Mouse (Mus musculus) CH12.LX (cell line): ENCODE results near the gene Zmynd10. TPM values are rescaled to one million over a fixed set of nuclear protein-coding genes. Genes with fewer than 3 reads are reported as not detected.
"Not testable (repeated sequence)": the region's sequence is repeated elsewhere in the genome, so short reads cannot be mapped to it uniquely, and the experiment has no call there.

ENCODE experiments used
- DNase-seq: peaks from one replicate; pipeline ENCODE4 v3.0.0-alpha.2; 2013; ENCODE audit errors: extremely low read depth
- H3K27ac ChIP-seq: 2 replicates; pipeline ENCODE4 v1.5.1; 2012; ENCODE audit warnings: low read depth, mild to moderate bottlenecking, control low read depth, moderate library complexity; ENCODE audit not compliant: insufficient read depth
- H3K27me3 ChIP-seq: replicated peaks from 2 replicates; pipeline ENCODE3; 2012; ENCODE audit warnings: inconsistent platforms
- H3K36me3 ChIP-seq, 2 experiments: replicated peaks in 1 of 2; 2 replicates each; pipeline versions ENCODE3 to v1.6.1; 2012; ENCODE audit warnings: inconsistent platforms in 1 of 2, low read length in 1 of 2, mild to moderate bottlenecking in 1 of 2, mixed read lengths in 1 of 2, moderate library complexity in 1 of 2; ENCODE audit not compliant: control insufficient read depth in 1 of 2, insufficient read depth in 1 of 2
- H3K4me1 ChIP-seq, 2 experiments: 2 replicates each; pipeline ENCODE4 v1.6.1; 2012; ENCODE audit warnings: inconsistent platforms in 1 of 2, moderate library complexity in 1 of 2; ENCODE audit not compliant: insufficient read depth in 2 of 2, control insufficient read depth in 1 of 2
- H3K4me2 ChIP-seq: 2 replicates; pipeline ENCODE4 v1.6.1; 2012; ENCODE audit warnings: low read depth, mild to moderate bottlenecking, control low read depth; ENCODE audit not compliant: poor library complexity, insufficient read depth, severe bottlenecking
- H3K4me3 ChIP-seq, 3 experiments: fragments of 150-350 bp in 1 of 3; sonication (generic) in 1 of 3; replicated peaks in 1 of 3; 2 replicates each; pipeline versions ENCODE3 to v1.5.1; 2011 to 2012; ENCODE audit warnings: low read depth in 2 of 3, low read length in 2 of 3, mild to moderate bottlenecking in 2 of 3, moderate library complexity in 2 of 3, control low read depth in 1 of 3, improper control_type of control experiment in 1 of 3, inconsistent platforms in 1 of 3, mixed read lengths in 1 of 3; ENCODE audit not compliant: poor library complexity in 1 of 3
- H3K79me2 ChIP-seq: replicated peaks from 2 replicates; pipeline ENCODE4 v1.6.1; 2012; ENCODE audit warnings: mild to moderate bottlenecking, moderate library complexity; ENCODE audit not compliant: control insufficient read depth, poor library complexity, insufficient read depth, severe bottlenecking; ENCODE audit errors: extremely low read depth
- H3K9ac ChIP-seq: 2 replicates; pipeline ENCODE4 v1.6.1; 2012; ENCODE audit warnings: low read depth, mild to moderate bottlenecking, control low read depth, moderate library complexity; ENCODE audit not compliant: insufficient read depth
- H3K9me3 ChIP-seq: replicated peaks from 2 replicates; pipeline ENCODE3; 2012; ENCODE audit warnings: low read length, inconsistent platforms, mixed read lengths
- BHLHE40 ChIP-seq: IDR thresholded peaks from 2 replicates; pipeline ENCODE4 v1.6.1; 2011; ENCODE audit warnings: mild to moderate bottlenecking, low read depth, low read length, improper control_type of control experiment
- CHD1 ChIP-seq: IDR thresholded peaks from 2 replicates; pipeline ENCODE4 v1.6.1; 2012; ENCODE audit warnings: low read depth, low read length, improper control_type of control experiment, inconsistent platforms
- CHD2 ChIP-seq: IDR thresholded peaks from 2 replicates; pipeline ENCODE4 v1.6.1; 2011; ENCODE audit warnings: low read length, improper control_type of control experiment
- CTCF ChIP-seq, 2 experiments: IDR thresholded peaks in 1 of 2; conservative IDR thresholded peaks in 1 of 2; 2 replicates each; pipeline ENCODE4 v1.5.1; 2011 to 2012; ENCODE audit warnings: low read depth in 2 of 2, low read length in 2 of 2, improper control_type of control experiment in 1 of 2, inconsistent platforms in 1 of 2, mild to moderate bottlenecking in 1 of 2, moderate library complexity in 1 of 2
- ETS1 ChIP-seq: conservative IDR thresholded peaks from 2 replicates; pipeline ENCODE4 v1.6.1; 2012; ENCODE audit warnings: low read depth, mild to moderate bottlenecking, inconsistent platforms, low read length, improper control_type of control experiment, moderate library complexity
- JUN ChIP-seq: IDR thresholded peaks from 2 replicates; pipeline ENCODE4 v1.6.1; 2011; ENCODE audit warnings: low read depth, mild to moderate bottlenecking, low read length, improper control_type of control experiment, moderate library complexity; ENCODE audit not compliant: insufficient read depth
- MAFK ChIP-seq: IDR thresholded peaks from 2 replicates; pipeline ENCODE4 v1.6.1; 2011; ENCODE audit warnings: low read length, improper control_type of control experiment; ENCODE audit not compliant: insufficient replicate concordance
- MXI1 ChIP-seq: IDR thresholded peaks from 2 replicates; pipeline ENCODE4 v1.6.1; 2011; ENCODE audit warnings: mild to moderate bottlenecking, low read depth, low read length, improper control_type of control experiment
- MYC ChIP-seq: IDR thresholded peaks from 2 replicates; pipeline ENCODE4 v1.6.1; 2011; ENCODE audit warnings: low read depth, mild to moderate bottlenecking, improper control_type of control experiment, low read length
- NELFE ChIP-seq: IDR thresholded peaks from 2 replicates; pipeline ENCODE4 v1.6.1; 2011; ENCODE audit warnings: low read depth, low read length, improper control_type of control experiment
- SMC3 ChIP-seq: IDR thresholded peaks from 2 replicates; pipeline ENCODE4 v1.6.1; 2011; ENCODE audit warnings: low read depth, low read length, improper control_type of control experiment
- USF1 ChIP-seq: IDR thresholded peaks from 2 replicates; pipeline ENCODE4 v1.6.1; 2014; ENCODE audit warnings: low read depth, mild to moderate bottlenecking, inconsistent platforms, low read length, improper control_type of control experiment
- USF2 ChIP-seq: conservative IDR thresholded peaks from 2 replicates; pipeline ENCODE4 v1.6.1; 2011; ENCODE audit warnings: low read depth, low read length, improper control_type of control experiment
- ZC3H11A ChIP-seq: IDR thresholded peaks from 2 replicates; pipeline ENCODE4 v1.6.1; 2012; ENCODE audit warnings: low read depth, mild to moderate bottlenecking, inconsistent platforms, low read length, improper control_type of control experiment
- ZNF384 ChIP-seq: IDR thresholded peaks from 2 replicates; pipeline ENCODE4 v1.6.1; 2012; ENCODE audit warnings: low read depth, low read length, improper control_type of control experiment, inconsistent platforms
- dilution Hi-C: fragments of 300-500 bp; cut with MboI; formaldehyde crosslinking; loops from 2 replicates; pipeline ENCODE4 v1.14.3; 2020; ENCODE audit warnings: low sequenced_read_pairs; ENCODE audit not compliant: extremely low pct_unique_long_range_greater_than_20kb, extremely low pct_ligation_motif_present
- in situ Hi-C: fragments of 300-500 bp; cut with MboI; formaldehyde crosslinking; loops from 3 replicates; pipeline ENCODE4 v1.14.3; 2019; ENCODE audit warnings: low sequenced_read_pairs, low pct_ligation_motif_present, low pct_unique_long_range_greater_than_20kb, mixed read lengths
- polyA plus RNA-seq: library from polyadenylated mRNA; unstranded; fragments of >175 nt; gene quantifications from 2 replicates; pipeline ENCODE4 v1.2.1, GENCODE M21; 2012; ENCODE audit warnings: low read depth; ENCODE audit not compliant: insufficient read length
- total RNA-seq, 2 experiments: library from RNA; depleted of rRNA; stranded (reverse); fragments of 300-350 nt in 1 of 2; fragments of >200 nt in 1 of 2; gene quantifications; 2 replicates each; pipeline ENCODE4 v1.2.3; 2012 to 2014

Gene Zmynd10
- total and polyA plus RNA-seq, 3 experiments, result 0.34 to 0.63 TPM; not detected in 1

DNA sequence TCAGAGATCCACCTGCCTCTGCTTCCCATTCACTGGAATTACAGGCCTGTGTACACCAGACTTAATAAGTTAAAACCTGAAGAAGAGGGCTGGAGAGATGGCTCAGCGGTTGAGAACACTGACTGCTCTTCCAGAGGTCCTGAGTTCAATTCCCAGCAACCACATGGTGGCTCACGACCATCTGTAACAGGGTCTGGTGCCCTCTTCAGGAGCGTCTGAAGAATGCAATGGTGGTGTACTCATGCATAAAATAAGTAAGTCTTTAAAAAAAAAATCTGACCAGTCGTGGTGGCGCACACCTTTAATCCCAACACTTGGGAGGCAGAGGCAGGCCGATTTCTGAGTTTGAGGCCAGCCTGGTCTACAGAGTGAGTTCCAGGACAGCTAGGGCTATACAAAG is 26.7 kb downstream of the Zmynd10 start:
- peak in 1 of 2 experiments; percentile 49; a peak in 2 of 4 replicates for TF ChIP-seq CTCF (conservative IDR thresholded peaks at IDR 0.05 in 1 of 2, IDR thresholded peaks at IDR 0.05 in 1 of 2; ENCODE audit: low read depth in 2 of 2, low read length in 2 of 2)
- TF ChIP-seq, all 38 proteins: peak for 1; not testable (repeated sequence) for 37
- H3K9ac ChIP-seq, H3K27ac ChIP-seq, dilution Hi-C loops, H3K79me2 ChIP-seq, H3K9me3 ChIP-seq, DNase-seq, H3K4me3 ChIP-seq, H3K27me3 ChIP-seq, H3K4me2 ChIP-seq, in situ Hi-C loops: not testable (repeated sequence)
- peaks cover 18 to 32% of the 10 kb centered on the region in 2 experiments for H3K4me1 ChIP-seq
- peaks cover 22 to 41% of the 10 kb centered on the region in 2 experiments for H3K36me3 ChIP-seq

GRCm38 (mm10) chr9:107575579-107576356 is 28.7 kb downstream of the Zmynd10 start:
- no peak for DNase-seq
- no peak overlapping the region for H3K27ac ChIP-seq
- dilution Hi-C loops, result no loop called here

DNA sequence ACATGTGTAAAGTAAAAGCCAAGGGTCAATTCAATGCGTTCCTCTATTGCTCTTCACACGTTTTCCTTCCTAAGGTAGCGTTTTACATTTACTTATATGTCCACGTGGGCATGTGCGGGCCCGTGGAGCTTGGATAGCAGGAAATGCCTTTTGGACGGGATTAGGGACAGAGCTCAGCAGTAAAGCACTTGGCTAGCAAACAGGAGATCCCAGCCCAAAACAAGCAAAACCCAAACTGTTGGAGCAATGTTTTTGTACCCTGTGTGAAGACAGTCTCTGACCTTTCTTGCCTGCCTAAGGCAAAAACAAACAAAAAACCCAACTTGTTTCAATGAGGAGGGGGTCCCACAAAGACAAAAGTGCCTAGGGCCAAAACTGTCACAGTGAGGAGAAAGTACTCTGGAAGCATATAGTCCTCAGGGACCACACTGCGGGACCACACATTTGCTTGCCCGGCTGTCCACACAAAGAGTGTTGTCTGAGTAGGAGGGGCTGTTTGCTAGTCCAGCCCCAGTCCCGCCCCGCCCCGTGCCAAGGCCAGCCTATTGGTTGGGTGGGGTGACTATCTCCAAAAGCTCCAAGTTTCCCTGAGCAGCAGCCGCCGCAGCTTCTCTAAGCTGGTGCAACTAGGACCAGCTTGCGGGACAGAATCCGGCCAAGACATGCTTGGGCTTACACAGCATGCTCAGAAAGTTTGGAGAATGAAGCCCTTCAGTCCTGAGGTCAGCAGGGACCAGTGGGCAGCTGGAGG is 29.4 kb downstream of the Zmynd10 start, which contains the start of gene Hyal1:
TSS of gene Hyal1 (plus strand) at position 571 of the 751 bp plus-strand sequence.
- no peaks in the 10 kb centered on the region for H3K79me2 ChIP-seq
- TF ChIP-seq MXI1, result no peak
- TF ChIP-seq ETS1, result no peak
- TF ChIP-seq NELFE, result no peak
- TF ChIP-seq USF2, result no peak
- no peak for TF ChIP-seq MYC
- TF ChIP-seq USF1, result no peak
- TF ChIP-seq JUN, result no peak
- TF ChIP-seq ZC3H11A, result no peak
- TF ChIP-seq ZNF384, result no peak
- no peak for TF ChIP-seq MAFK
- TF ChIP-seq CTCF (conservative IDR thresholded peaks at IDR 0.05 in 1 of 2, IDR thresholded peaks at IDR 0.05 in 1 of 2; ENCODE audit: low read depth in 2 of 2, low read length in 2 of 2), result no peak
- H3K4me1 ChIP-seq, result peaks cover 14 to 33% of the 10 kb centered on the region in 2 experiments
- peak; percentile 53 for DNase-seq
- H3K27me3 ChIP-seq, result no peaks in the 10 kb centered on the region
- H3K27ac ChIP-seq, result no peak within 1 kb of the TSS
- H3K9ac ChIP-seq, result no peak within 1 kb of the TSS
- in situ Hi-C loops, result no loop called here
- dilution Hi-C loops, result no loop called here
- H3K4me2 ChIP-seq, result no peak within 1 kb of the TSS
- H3K9me3 ChIP-seq, result no peaks in the 10 kb centered on the region
- no peak within 1 kb of the TSS for H3K4me3 ChIP-seq
- H3K36me3 ChIP-seq, result peaks cover 14 to 25% of the 10 kb centered on the region in 2 experiments

More at GRCm38 (mm10) chr9:107575579-107576356, 28.7 kb downstream of the Zmynd10 start:
- H3K79me2 ChIP-seq, result no peaks in the 10 kb centered on the region
- H3K9me3 ChIP-seq, result no peaks in the 10 kb centered on the region
- no peak overlapping the region for H3K9ac ChIP-seq
- TF ChIP-seq USF2 (peak; percentile 73), SMC3 (no peak), USF1 (peak; percentile 75), CHD1 (0 out of 2 replicates have a peak, but pooled peaks have one; percentile 52), ZNF384 (no peak), CHD2 (no peak), BHLHE40 (peak; percentile 76)
- no peak overlapping the region for H3K4me2 ChIP-seq
- no peaks in the 10 kb centered on the region for H3K27me3 ChIP-seq
- in situ Hi-C loops, result no loop called here
- peaks cover 20 to 32% of the 10 kb centered on the region in 2 experiments for H3K36me3 ChIP-seq
- H3K4me1 ChIP-seq, result peaks cover 14 to 33% of the 10 kb centered on the region in 2 experiments
- no peak overlapping the region for H3K4me3 ChIP-seq
